Mouse (Mus musculus): ENCODE measurements around the gene Adamtsl1. TPM values are rescaled to one million over a fixed set of nuclear protein-coding genes. Genes with fewer than 3 reads are reported as not detected.

The Adamtsl1 gene
- total RNA-seq, 2 experiments from 2014 or later: 12.0 to 14.3 TPM

GRCm38 (mm10) chr4:86416401-86417025, 902.5 kb downstream of the Adamtsl1 start:
- no peak for DNase-seq
- intact Hi-C loops (cut with DNase I; ENCODE audit: low total_unique reads): no loop called here

DNA sequence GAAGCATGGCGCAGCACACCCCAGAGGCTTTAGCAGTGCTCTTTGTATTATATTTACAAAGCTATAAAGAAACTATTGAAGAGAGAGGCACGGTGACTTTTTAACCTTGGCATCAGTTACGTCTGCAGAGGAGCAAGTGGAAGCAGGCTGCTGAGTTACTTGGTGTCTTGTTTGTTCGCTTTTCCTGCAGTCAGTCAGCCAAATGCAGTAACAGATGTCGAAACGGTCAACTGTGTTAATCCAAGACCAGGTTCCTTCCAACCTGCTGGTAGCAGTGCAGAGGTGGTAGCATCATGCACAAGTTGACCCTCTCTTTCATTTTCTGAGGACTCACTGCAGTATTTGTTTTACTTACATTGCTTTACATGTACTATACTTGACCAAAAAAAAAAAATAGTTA, 908.6 kb downstream of the Adamtsl1 start:
- intact Hi-C loops (cut with DNase I; ENCODE audit: low total_unique reads): no loop called here
- DNase-seq: no peak

DNA sequence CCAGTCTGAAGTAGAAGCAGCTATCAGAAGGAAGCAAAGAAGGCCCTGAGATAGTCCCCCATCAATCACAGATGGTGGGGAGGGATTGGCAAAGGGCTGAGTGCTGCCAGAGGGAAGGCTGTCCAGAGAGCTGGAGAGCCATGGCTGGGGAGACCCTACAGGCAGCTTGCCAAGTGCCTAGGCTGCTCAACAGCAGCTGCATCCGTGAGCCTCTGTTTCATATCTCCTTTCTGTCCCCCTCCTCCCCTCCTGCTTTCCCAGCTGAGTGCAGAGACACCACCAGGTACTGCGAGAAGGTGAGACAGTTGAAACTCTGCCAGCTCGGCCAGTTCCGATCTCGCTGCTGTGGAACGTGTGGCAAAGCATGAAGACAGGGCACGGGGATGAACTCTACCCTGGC, 911.6 kb downstream of the Adamtsl1 start:
- intact Hi-C loops (cut with DNase I; ENCODE audit: low total_unique reads): no loop called here
- DNase-seq: no peak

DNA sequence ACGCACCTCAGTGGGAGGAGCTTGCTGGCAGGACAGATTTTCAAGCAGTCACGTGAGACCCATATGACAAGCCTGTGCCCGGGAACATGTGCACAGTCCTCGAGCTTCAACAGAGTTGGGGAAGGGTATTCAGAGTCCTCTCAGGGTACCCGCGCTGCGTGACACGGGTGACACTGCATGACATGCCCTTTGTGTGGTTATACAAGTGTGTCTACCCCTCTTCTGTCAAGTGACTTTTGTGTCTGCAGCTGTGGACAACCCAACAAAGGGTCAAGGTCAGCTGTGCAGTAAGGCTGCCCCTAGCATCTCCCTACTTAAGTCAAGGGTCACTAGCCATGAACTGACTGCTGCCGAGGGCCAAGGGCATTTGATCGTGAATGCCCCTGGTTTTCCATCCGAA, 912.6 kb downstream of the Adamtsl1 start:
- DNase-seq: no peak
- intact Hi-C loops (cut with DNase I; ENCODE audit: low total_unique reads): no loop called here

DNA sequence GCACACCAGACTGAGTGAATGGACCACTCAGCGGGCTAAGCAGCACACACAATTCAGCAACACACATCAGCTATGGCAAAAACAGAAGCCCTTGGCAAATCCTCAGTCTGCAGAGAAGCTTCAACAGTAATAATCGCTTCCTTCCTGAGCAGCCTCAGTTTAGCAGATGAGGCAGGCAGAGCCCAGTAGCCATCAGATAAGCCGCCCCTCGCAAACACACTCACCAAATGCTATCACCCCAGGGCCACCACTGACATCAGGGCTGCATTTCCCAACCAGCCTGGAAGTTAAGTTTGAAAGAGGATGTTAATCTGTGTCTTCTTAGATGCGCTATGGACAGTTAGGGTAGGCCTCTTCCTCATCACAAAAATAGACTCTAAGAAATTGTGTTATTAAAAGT, 913.3 kb downstream of the Adamtsl1 start:
- intact Hi-C loops (cut with DNase I; ENCODE audit: low total_unique reads): no loop called here
- no peak for DNase-seq

GRCm38 (mm10) chr4:86428091-86428745, 914.2 kb downstream of the Adamtsl1 start:
- intact Hi-C loops (cut with DNase I; ENCODE audit: low total_unique reads): no loop called here
- no peak for DNase-seq

DNA sequence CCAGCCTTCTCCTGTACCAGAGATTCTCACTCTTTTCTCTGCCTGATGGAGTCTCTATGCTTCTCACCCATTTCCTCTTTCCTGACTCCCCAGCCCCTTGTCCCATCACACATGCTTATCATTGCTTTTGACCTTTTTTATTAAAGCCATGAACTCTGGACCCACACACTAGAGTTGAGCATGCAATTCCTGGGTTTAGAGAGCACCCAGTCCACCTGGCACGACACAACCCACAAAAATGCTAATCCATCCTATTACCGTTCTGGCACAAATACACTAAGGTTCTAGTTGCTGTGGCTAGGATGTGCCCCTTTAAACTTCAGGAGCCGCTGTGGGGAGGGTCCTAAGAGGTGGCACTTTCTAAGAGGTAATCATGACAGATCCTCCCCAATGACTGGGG, 921.7 kb downstream of the Adamtsl1 start:
- no peak for DNase-seq
- intact Hi-C loops (cut with DNase I; ENCODE audit: low total_unique reads): no loop called here

DNA sequence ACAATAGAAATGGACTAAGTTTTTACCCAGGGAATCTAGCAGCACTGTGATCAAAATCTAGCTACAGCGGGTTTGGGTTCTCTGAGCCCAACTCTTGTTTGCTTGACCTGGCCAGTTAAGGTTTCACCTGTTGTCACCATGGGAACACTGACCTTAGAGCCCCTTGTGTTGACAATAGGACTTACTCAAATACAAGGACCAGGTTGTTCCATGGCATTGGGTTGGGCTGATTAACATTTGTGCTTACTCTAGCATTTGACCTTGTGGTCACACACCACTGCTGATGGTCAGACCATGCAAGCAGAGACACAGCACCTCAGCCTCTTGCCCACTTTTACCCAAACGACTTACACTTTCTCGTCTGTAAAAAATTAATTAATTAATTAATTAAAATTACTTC, 922.4 kb downstream of the Adamtsl1 start:
- intact Hi-C loops (cut with DNase I; ENCODE audit: low total_unique reads): no loop called here
- DNase-seq: no peak

DNA sequence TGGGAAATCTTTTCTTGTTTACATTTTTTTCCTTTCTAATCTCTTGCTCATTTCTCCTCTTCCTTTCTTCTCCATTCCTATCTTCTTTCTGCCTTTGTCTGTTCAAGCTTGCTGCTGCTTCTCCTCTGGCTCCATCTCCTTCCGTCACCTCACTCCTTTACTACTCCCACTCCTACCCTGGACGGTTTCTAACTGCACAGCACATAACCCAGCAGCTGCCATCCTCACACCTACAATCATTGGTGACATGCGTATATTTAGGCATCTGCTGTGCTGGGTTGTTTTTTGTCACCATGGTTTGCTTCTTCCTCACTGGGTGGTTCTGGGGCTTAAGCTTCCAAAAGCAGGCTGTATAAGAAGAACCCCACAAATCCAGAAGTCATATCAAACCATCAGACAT, 936.5 kb downstream of the Adamtsl1 start:
- intact Hi-C loops (cut with DNase I; ENCODE audit: low total_unique reads): no loop called here
- DNase-seq: no peak

DNA sequence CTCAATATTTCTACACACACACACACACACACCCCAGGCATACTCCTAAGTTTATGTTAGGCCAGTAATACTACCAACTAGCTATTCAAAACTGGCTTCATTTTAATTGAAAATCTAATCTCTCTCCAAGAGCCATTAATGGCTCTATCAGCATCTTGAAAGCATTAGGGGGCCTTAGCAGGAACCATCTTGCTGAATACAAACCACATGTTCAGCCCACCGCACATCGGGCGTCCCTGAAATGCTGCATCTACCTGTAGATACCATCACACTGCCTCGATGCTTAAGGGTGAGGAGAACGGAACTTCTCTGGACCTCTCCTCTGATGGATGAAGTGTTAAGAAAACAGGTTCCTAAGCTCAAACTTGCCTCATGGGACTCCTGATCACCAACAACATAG, 950.8 kb downstream of the Adamtsl1 start:
- intact Hi-C loops (cut with DNase I; ENCODE audit: low total_unique reads): no loop called here
- DNase-seq: no peak
